Mouse (Mus musculus): Measurements from ENCODE around the gene Upk2. TPM values are rescaled to one million over a fixed set of nuclear protein-coding genes. Genes with fewer than 3 reads are reported as not detected.
"Not testable (repeated sequence)": the region's sequence is repeated elsewhere in the genome, so short reads cannot be mapped to it uniquely, and the experiment has no call there.

Gene Upk2
- polyA plus RNA-seq, 1 experiment from 2014 or later: not detected

GRCm38 (mm10) chr9:44474327-44474726, 19.6 kb upstream of the Upk2 start:
- Histone ChIP-seq H3K4me2 (ENCODE audit: low read length) (no peak overlapping the region), H3K27ac (ENCODE audit: low read length) (no peak overlapping the region), H3K4me1 (replicated peaks; ENCODE audit: control insufficient read depth, insufficient read depth, low read length) (peaks cover 12% of the 10 kb centered on the region), H3K27me3 (replicated peaks; ENCODE audit: control insufficient read depth, insufficient read depth, low read length) (no peaks in the 10 kb centered on the region), H3K9ac (replicated peaks; ENCODE audit: low read depth, low read length) (no peak overlapping the region), H3K4me3 (replicated peaks; ENCODE audit: low read length) (no peak overlapping the region), H3K36me3 (ENCODE audit: control insufficient read depth, insufficient read depth) (no peaks in the 10 kb centered on the region), H3K9me3 (ENCODE audit: control insufficient read depth, low read length) (no peaks in the 10 kb centered on the region)
- ATAC-seq: no peak
- 26% methylated on average over 1 of the region's 1 CpGs for WGBS

- ATAC-seq: no peak
- 69% methylated on average over 3 of the region's 3 CpGs for WGBS
- no peaks in the 10 kb centered on the region for H3K36me3 ChIP-seq (ENCODE audit: control insufficient read depth, insufficient read depth)
- H3K9ac ChIP-seq (replicated peaks; ENCODE audit: low read depth, low read length): no peak overlapping the region
- H3K4me3 ChIP-seq (replicated peaks; ENCODE audit: low read length): no peak overlapping the region
- H3K4me2 ChIP-seq (ENCODE audit: low read length): no peak overlapping the region
- H3K9me3 ChIP-seq (ENCODE audit: control insufficient read depth, low read length): no peaks in the 10 kb centered on the region
- H3K4me1 ChIP-seq (replicated peaks; ENCODE audit: control insufficient read depth, insufficient read depth, low read length): peaks cover 20% of the 10 kb centered on the region
- no peaks in the 10 kb centered on the region for H3K27me3 ChIP-seq (replicated peaks; ENCODE audit: control insufficient read depth, insufficient read depth, low read length)
- H3K27ac ChIP-seq (ENCODE audit: low read length): no peak overlapping the region
Measured at GRCm38 (mm10) chr9:44473184-44473583, 18.4 kb upstream of the Upk2 start.

GRCm38 (mm10) chr9:44468800-44469199, 14.0 kb upstream of the Upk2 start:
- H3K27ac ChIP-seq (ENCODE audit: low read length): no peak overlapping the region
- no peak overlapping the region for H3K9ac ChIP-seq (replicated peaks; ENCODE audit: low read depth, low read length)
- no peak overlapping the region for H3K4me2 ChIP-seq (ENCODE audit: low read length)

GRCm38 (mm10) chr9:44468224-44468623, 13.4 kb upstream of the Upk2 start:
- H3K36me3 ChIP-seq (ENCODE audit: control insufficient read depth, insufficient read depth): no peaks in the 10 kb centered on the region
- no peak overlapping the region for H3K9ac ChIP-seq (replicated peaks; ENCODE audit: low read depth, low read length)
- no peaks in the 10 kb centered on the region for H3K27me3 ChIP-seq (replicated peaks; ENCODE audit: control insufficient read depth, insufficient read depth, low read length)
- 62% methylated on average over 7 of the region's 7 CpGs for WGBS
- H3K4me3 ChIP-seq (replicated peaks; ENCODE audit: low read length): no peak overlapping the region
- H3K4me1 ChIP-seq (replicated peaks; ENCODE audit: control insufficient read depth, insufficient read depth, low read length): peaks cover 10% of the 10 kb centered on the region
- no peak for ATAC-seq
- H3K4me2 ChIP-seq (ENCODE audit: low read length): no peak overlapping the region
- H3K27ac ChIP-seq (ENCODE audit: low read length): no peak overlapping the region
- H3K9me3 ChIP-seq (ENCODE audit: control insufficient read depth, low read length): no peaks in the 10 kb centered on the region

More at GRCm38 (mm10) chr9:44468800-44469199, 14.0 kb upstream of the Upk2 start:
- 0 out of 2 replicates have a peak, but pooled peaks have one; percentile 31 for ATAC-seq
- 57% methylated on average over 2 of the region's 2 CpGs for WGBS
- no peak overlapping the region for H3K4me3 ChIP-seq (replicated peaks; ENCODE audit: low read length)
- H3K27me3 ChIP-seq (replicated peaks; ENCODE audit: control insufficient read depth, insufficient read depth, low read length): no peaks in the 10 kb centered on the region
- peaks cover 10% of the 10 kb centered on the region for H3K4me1 ChIP-seq (replicated peaks; ENCODE audit: control insufficient read depth, insufficient read depth, low read length)
- no peaks in the 10 kb centered on the region for H3K36me3 ChIP-seq (ENCODE audit: control insufficient read depth, insufficient read depth)
- H3K9me3 ChIP-seq (ENCODE audit: control insufficient read depth, low read length): no peaks in the 10 kb centered on the region

- H3K4me2 ChIP-seq (ENCODE audit: low read length): no peak overlapping the region
- no peak for ATAC-seq
- no peak overlapping the region for H3K27ac ChIP-seq (ENCODE audit: low read length)
- WGBS: 83% methylated on average over 5 of the region's 5 CpGs
- no peaks in the 10 kb centered on the region for H3K27me3 ChIP-seq (replicated peaks; ENCODE audit: control insufficient read depth, insufficient read depth, low read length)
- no peak overlapping the region for H3K4me3 ChIP-seq (replicated peaks; ENCODE audit: low read length)
- peaks cover 13% of the 10 kb centered on the region for H3K4me1 ChIP-seq (replicated peaks; ENCODE audit: control insufficient read depth, insufficient read depth, low read length)
- no peaks in the 10 kb centered on the region for H3K36me3 ChIP-seq (ENCODE audit: control insufficient read depth, insufficient read depth)
- H3K9ac ChIP-seq (replicated peaks; ENCODE audit: low read depth, low read length): no peak overlapping the region
- no peaks in the 10 kb centered on the region for H3K9me3 ChIP-seq (ENCODE audit: control insufficient read depth, low read length)
Measured at GRCm38 (mm10) chr9:44461950-44462349, 7.2 kb upstream of the Upk2 start.

- peak overlapping the region; percentile 93 for H3K27ac ChIP-seq (ENCODE audit: low read length)
- peak overlapping the region; percentile 49 for H3K4me2 ChIP-seq (ENCODE audit: low read length)
- H3K9ac ChIP-seq (replicated peaks; ENCODE audit: low read depth, low read length): peak overlapping the region; percentile 16
- no peaks in the 10 kb centered on the region for H3K9me3 ChIP-seq (ENCODE audit: control insufficient read depth, low read length)
- H3K4me1 ChIP-seq (replicated peaks; ENCODE audit: control insufficient read depth, insufficient read depth, low read length): peaks cover 32% of the 10 kb centered on the region
- no peaks in the 10 kb centered on the region for H3K36me3 ChIP-seq (ENCODE audit: control insufficient read depth, insufficient read depth)
- H3K4me3 ChIP-seq (replicated peaks; ENCODE audit: low read length): peak overlapping the region; percentile 18; the same call in 1 of the 2 replicates
- peaks cover 5% of the 10 kb centered on the region; the same call in 1 of the 2 replicates for H3K27me3 ChIP-seq (replicated peaks; ENCODE audit: control insufficient read depth, insufficient read depth, low read length)
- WGBS: 1% methylated on average over 11 of the region's 11 CpGs
- ATAC-seq: peak; percentile 99
Measured at GRCm38 (mm10) chr9:44457035-44457742, 2.4 kb upstream of the Upk2 start.

GRCm38 (mm10) chr9:44454132-44454890, 465 bp downstream of the Upk2 start:
- Histone ChIP-seq H3K4me3 (replicated peaks; ENCODE audit: low read length) (no peak overlapping the region), H3K27ac (ENCODE audit: low read length) (no peak overlapping the region), H3K9me3 (ENCODE audit: control insufficient read depth, low read length) (no peaks in the 10 kb centered on the region), H3K4me1 (replicated peaks; ENCODE audit: control insufficient read depth, insufficient read depth, low read length) (peaks cover 32% of the 10 kb centered on the region), H3K4me2 (ENCODE audit: low read length) (no peak overlapping the region), H3K9ac (replicated peaks; ENCODE audit: low read depth, low read length) (peak overlapping the region; percentile 15; the same call in 1 of the 2 replicates), H3K36me3 (ENCODE audit: control insufficient read depth, insufficient read depth) (no peaks in the 10 kb centered on the region), H3K27me3 (replicated peaks; ENCODE audit: control insufficient read depth, insufficient read depth, low read length) (peaks cover 5% of the 10 kb centered on the region; the same call in 1 of the 2 replicates)
- ATAC-seq: peak; percentile 52; the same call in 1 of the 2 replicates
- WGBS: 7% methylated on average over 14 of the region's 14 CpGs

- no peak for ATAC-seq
- H3K36me3 ChIP-seq (ENCODE audit: control insufficient read depth, insufficient read depth): no peaks in the 10 kb centered on the region
Measured at GRCm38 (mm10) chr9:44450387-44450786, 4.4 kb downstream of the Upk2 start.

GRCm38 (mm10) chr9:44444402-44445025, 10.3 kb downstream of the Upk2 start:
- H3K4me3 ChIP-seq (replicated peaks; ENCODE audit: low read length); H3K36me3 ChIP-seq (ENCODE audit: control insufficient read depth, insufficient read depth); H3K27me3 ChIP-seq (replicated peaks; ENCODE audit: control insufficient read depth, insufficient read depth, low read length); H3K4me2 ChIP-seq (ENCODE audit: low read length); H3K9me3 ChIP-seq (ENCODE audit: control insufficient read depth, low read length); H3K9ac ChIP-seq (replicated peaks; ENCODE audit: low read depth, low read length); ATAC-seq; H3K27ac ChIP-seq (ENCODE audit: low read length); H3K4me1 ChIP-seq (replicated peaks; ENCODE audit: control insufficient read depth, insufficient read depth, low read length): not testable (repeated sequence)
- 87% methylated on average over 7 of the region's 7 CpGs for WGBS

More at GRCm38 (mm10) chr9:44450387-44450786, 4.4 kb downstream of the Upk2 start:
- H3K9me3 ChIP-seq (ENCODE audit: control insufficient read depth, low read length): no peaks in the 10 kb centered on the region
- peaks cover 5% of the 10 kb centered on the region; the same call in 1 of the 2 replicates for H3K27me3 ChIP-seq (replicated peaks; ENCODE audit: control insufficient read depth, insufficient read depth, low read length)
- no peak overlapping the region for H3K4me2 ChIP-seq (ENCODE audit: low read length)
- no peak overlapping the region for H3K27ac ChIP-seq (ENCODE audit: low read length)
- H3K4me3 ChIP-seq (replicated peaks; ENCODE audit: low read length): no peak overlapping the region
- no peak overlapping the region for H3K9ac ChIP-seq (replicated peaks; ENCODE audit: low read depth, low read length)
- peaks cover 10% of the 10 kb centered on the region for H3K4me1 ChIP-seq (replicated peaks; ENCODE audit: control insufficient read depth, insufficient read depth, low read length)

All from forebrain, embryonic 16.5 days (tissue).